Mouse (Mus musculus) heart, embryonic 15.5 days (tissue): ENCODE results near the gene Cdk2ap2. TPM values are rescaled to one million over a fixed set of nuclear protein-coding genes. Genes with fewer than 3 reads are reported as not detected.
"Not testable (repeated sequence)": the region's sequence is repeated elsewhere in the genome, so short reads cannot be mapped to it uniquely, and the experiment has no call there.

Source experiments
- ATAC-seq: fragments of 200-750 bp; cut with Nextera tagmentation; replicated peaks from 2 replicates; pipeline ENCODE4 v1.8.0; 2017; ENCODE audit warnings: low read depth, moderate TSS enrichment; ENCODE audit not compliant: insufficient number of reproducible peaks, insufficient read depth, low FRiP score
- H3K27ac ChIP-seq: fragments of 300-500 bp; sonication (generic); 2 replicates; pipeline ENCODE4 v1.5.1; 2015; ENCODE audit warnings: mild to moderate bottlenecking, inconsistent platforms
- H3K27me3 ChIP-seq: fragments of 300-500 bp; sonication (generic); 2 replicates; pipeline ENCODE4 v1.6.1; 2015; ENCODE audit warnings: inconsistent platforms
- H3K36me3 ChIP-seq: fragments of 300-500 bp; sonication (generic); 2 replicates; pipeline ENCODE4 v1.6.1; 2015; ENCODE audit warnings: mild to moderate bottlenecking, inconsistent platforms
- H3K4me1 ChIP-seq: fragments of 300-500 bp; sonication (generic); replicated peaks from 2 replicates; pipeline ENCODE4 v1.6.1; 2015; ENCODE audit warnings: inconsistent platforms
- H3K4me2 ChIP-seq: fragments of 300-500 bp; sonication (generic); 2 replicates; pipeline ENCODE4 v1.6.1; 2015; ENCODE audit warnings: inconsistent platforms, mild to moderate bottlenecking, moderate library complexity
- H3K4me3 ChIP-seq: fragments of 300-500 bp; sonication (generic); 2 replicates; pipeline ENCODE4 v1.5.1; 2015; ENCODE audit warnings: mild to moderate bottlenecking, inconsistent platforms
- H3K9ac ChIP-seq: fragments of 300-500 bp; sonication (generic); 2 replicates; pipeline ENCODE4 v1.6.1; 2015; ENCODE audit warnings: mild to moderate bottlenecking, inconsistent platforms
- H3K9me3 ChIP-seq: fragments of 300-500 bp; sonication (generic); replicated peaks from 2 replicates; pipeline ENCODE4 v1.6.1; 2016; ENCODE audit warnings: inconsistent platforms
- WGBS: fragments of 180-500 bp; shearing (Covaris S2); methylation state at CpG from one replicate; pipeline ENCODE4 v1.1.7; 2015; ENCODE audit warnings: mixed read lengths; 5-methylcytosine and 5-hydroxymethylcytosine counted together
- polyA plus RNA-seq: library from polyadenylated mRNA; unstranded; fragments of >200 nt; fragmentation: Nextera tagmentation; extraction: Ambion mirVana; gene quantifications from 2 replicates; pipeline ENCODE4 v1.2.1, GENCODE M21; 2015

Cdk2ap2 gene
- polyA plus RNA-seq, 1 experiment from 2014 or later: 63.6 TPM

- Histone ChIP-seq H3K4me2 (peak overlapping the region; percentile 65; the same call in 1 of the 2 replicates), H3K27ac (no peak overlapping the region), H3K36me3 (peaks cover 25% of the 10 kb centered on the region; the same call in 1 of the 2 replicates), H3K4me3 (peak overlapping the region; percentile 57; the same call in 1 of the 2 replicates), H3K4me1 (peaks cover 13% of the 10 kb centered on the region), H3K9ac (no peak overlapping the region), H3K27me3 (no peaks in the 10 kb centered on the region), H3K9me3 (no peaks in the 10 kb centered on the region)
- no peak for ATAC-seq
- WGBS: 77% methylated on average over 6 of the region's 6 CpGs
Measured at GRCm38 (mm10) chr19:4119716-4120487, 22.9 kb downstream of the Cdk2ap2 start.

- Histone ChIP-seq H3K4me3 (peak overlapping the region; percentile 57), H3K9ac (no peak overlapping the region), H3K4me2 (peak overlapping the region; percentile 65), H3K4me1 (peaks cover 13% of the 10 kb centered on the region), H3K36me3 (peaks cover 19% of the 10 kb centered on the region; the same call in 1 of the 2 replicates), H3K27ac (no peak overlapping the region; the same call in 1 of the 2 replicates), H3K27me3 (no peaks in the 10 kb centered on the region), H3K9me3 (no peaks in the 10 kb centered on the region)
- ATAC-seq: no peak
- WGBS: 90% methylated on average over 2 of the region's 2 CpGs
Measured at GRCm38 (mm10) chr19:4120496-4120895, 23.5 kb downstream of the Cdk2ap2 start.

GRCm38 (mm10) chr19:4121097-4121805, 24.3 kb downstream of the Cdk2ap2 start:
- peaks cover 14% of the 10 kb centered on the region; the same call in 1 of the 2 replicates for H3K36me3 ChIP-seq
- 2% methylated on average over 38 of the region's 38 CpGs for WGBS
- peak overlapping the region; percentile 65 for H3K4me2 ChIP-seq
- H3K4me3 ChIP-seq: peak overlapping the region; percentile 57
- peak overlapping the region; percentile 81 for H3K27ac ChIP-seq
- peaks cover 13% of the 10 kb centered on the region for H3K4me1 ChIP-seq
- H3K27me3 ChIP-seq: no peaks in the 10 kb centered on the region
- peak overlapping the region; percentile 55 for H3K9ac ChIP-seq
- no peaks in the 10 kb centered on the region for H3K9me3 ChIP-seq
- ATAC-seq: peak; percentile 70

- not testable (repeated sequence) for H3K27ac ChIP-seq, ATAC-seq, H3K9me3 ChIP-seq, H3K27me3 ChIP-seq, H3K9ac ChIP-seq
- Histone ChIP-seq H3K4me3 (peak overlapping the region; percentile 57; the same call in 1 of the 2 replicates), H3K4me2 (peak overlapping the region; percentile 65), H3K36me3 (peaks cover 12% of the 10 kb centered on the region; the same call in 1 of the 2 replicates), H3K4me1 (peaks cover 19% of the 10 kb centered on the region)
- 57% methylated on average over 6 of the region's 6 CpGs for WGBS
Measured at GRCm38 (mm10) chr19:4121896-4122295, 24.9 kb downstream of the Cdk2ap2 start.

- H3K27ac ChIP-seq: no peak overlapping the region
- peaks cover 6% of the 10 kb centered on the region; the same call in 1 of the 2 replicates for H3K36me3 ChIP-seq
- no peak for ATAC-seq
- peaks cover 27% of the 10 kb centered on the region for H3K4me1 ChIP-seq
- H3K9ac ChIP-seq: no peak overlapping the region
- H3K4me3 ChIP-seq: no peak overlapping the region
- no peak overlapping the region for H3K4me2 ChIP-seq
- no peaks in the 10 kb centered on the region for H3K9me3 ChIP-seq
- WGBS: 80% methylated on average over 7 of the region's 7 CpGs
- H3K27me3 ChIP-seq: no peaks in the 10 kb centered on the region
Measured at GRCm38 (mm10) chr19:4122411-4123370, 25.7 kb downstream of the Cdk2ap2 start.

- Histone ChIP-seq H3K27me3 (no peaks in the 10 kb centered on the region), H3K4me3 (no peak overlapping the region), H3K4me1 (peaks cover 27% of the 10 kb centered on the region), H3K36me3 (peaks cover 17% of the 10 kb centered on the region), H3K9ac (no peak overlapping the region), H3K9me3 (no peaks in the 10 kb centered on the region), H3K4me2 (no peak overlapping the region), H3K27ac (no peak overlapping the region)
- WGBS: 85% methylated on average over 4 of the region's 4 CpGs
- no peak for ATAC-seq
Measured at GRCm38 (mm10) chr19:4124432-4124831, 27.4 kb downstream of the Cdk2ap2 start.

GRCm38 (mm10) chr19:4125268-4125667, 28.3 kb downstream of the Cdk2ap2 start:
- peak; percentile 3 for ATAC-seq

GRCm38 (mm10) chr19:4125741-4126696, 29.0 kb downstream of the Cdk2ap2 start, which contains the start of gene Aip:
Gene Aip (minus strand): TSS chr19:4125858.
- Histone ChIP-seq H3K4me1 (peaks cover 21% of the 10 kb centered on the region), H3K9me3 (no peaks in the 10 kb centered on the region), H3K27ac (peak within 1 kb of the TSS; percentile 72), H3K4me3 (peak within 1 kb of the TSS; percentile 82), H3K27me3 (no peaks in the 10 kb centered on the region), H3K4me2 (peak within 1 kb of the TSS; percentile 70), H3K9ac (peak within 1 kb of the TSS; percentile 83), H3K36me3 (peaks cover 23% of the 10 kb centered on the region)
- WGBS: under 1% methylated on average over 64 of the region's 64 CpGs
- peak; percentile 96 for ATAC-seq

More at GRCm38 (mm10) chr19:4125268-4125667, 28.3 kb downstream of the Cdk2ap2 start:
- Histone ChIP-seq H3K4me2 (peak overlapping the region; percentile 58), H3K9ac (peak overlapping the region; percentile 1; the same call in 1 of the 2 replicates), H3K4me1 (peaks cover 29% of the 10 kb centered on the region), H3K4me3 (peak overlapping the region; percentile 82), H3K36me3 (peaks cover 23% of the 10 kb centered on the region), H3K27ac (peak overlapping the region; percentile 44; the same call in 1 of the 2 replicates)
- not testable (repeated sequence) for H3K27me3 ChIP-seq, H3K9me3 ChIP-seq
- WGBS: 17% methylated on average over 3 of the region's 4 CpGs

GRCm38 (mm10) chr19:4126759-4127495, 29.9 kb downstream of the Cdk2ap2 start:
- Histone ChIP-seq H3K4me1 (peaks cover 21% of the 10 kb centered on the region), H3K9ac (peak overlapping the region; percentile 83), H3K4me3 (peak overlapping the region; percentile 82), H3K27ac (no peak overlapping the region), H3K36me3 (peaks cover 32% of the 10 kb centered on the region), H3K4me2 (peak overlapping the region; percentile 70), H3K9me3 (no peaks in the 10 kb centered on the region), H3K27me3 (no peaks in the 10 kb centered on the region)
- no peak for ATAC-seq
- 54% methylated on average over 7 of the region's 7 CpGs for WGBS
